Mouse (Mus musculus) kidney, postnatal 14 days (tissue): Measurements from ENCODE around the gene Mcrs1.

Experiments used
- DNase-seq: peaks from one replicate; pipeline ENCODE4 v3.0.0; 2022; ENCODE audit warnings: mixed read lengths

Mcrs1 gene

GRCm38 (mm10) chr15:99198761-99199160, 53.0 kb downstream of the Mcrs1 start:
- DNase-seq: peak; percentile 54

GRCm38 (mm10) chr15:99195043-99195442, 56.7 kb downstream of the Mcrs1 start:
- no peak for DNase-seq

GRCm38 (mm10) chr15:99194358-99194757, 57.4 kb downstream of the Mcrs1 start:
- no peak for DNase-seq
